Mouse (Mus musculus): ENCODE measurements around the gene Csrnp2.
A peak's percentile ranks its signal among the peaks of the same experiment; 100 is the strongest.
"Not testable (repeated sequence)": the region's sequence is repeated elsewhere in the genome, so short reads cannot be mapped to it uniquely, and the experiment has no call there.

Csrnp2 gene

DNA sequence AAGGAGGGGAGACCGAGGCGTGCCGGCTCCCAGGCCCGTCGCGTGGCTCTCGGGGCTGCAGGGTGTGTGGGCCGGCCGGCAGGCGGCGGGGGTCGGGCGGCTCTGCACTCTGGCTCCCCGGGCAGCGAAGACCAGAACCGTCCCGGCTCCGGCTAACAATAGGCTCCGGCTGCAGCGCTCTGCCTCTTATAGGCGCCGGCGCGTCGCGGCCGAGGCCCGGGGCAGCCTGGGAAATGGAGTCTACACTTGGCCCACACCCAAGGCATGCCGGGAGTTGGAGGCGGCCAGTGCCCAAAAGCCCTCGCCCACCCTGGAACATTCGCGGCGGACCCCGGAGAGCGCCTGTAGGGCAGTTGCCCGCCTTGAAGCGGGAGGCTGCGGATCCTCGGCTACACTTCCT is at the start of gene Csrnp2:
TSS of gene Csrnp2 (minus strand) at position 387 of the 400 bp plus-strand sequence.
- DNase-seq (ENCODE audit: low read depth) = peak; percentile 86

DNA sequence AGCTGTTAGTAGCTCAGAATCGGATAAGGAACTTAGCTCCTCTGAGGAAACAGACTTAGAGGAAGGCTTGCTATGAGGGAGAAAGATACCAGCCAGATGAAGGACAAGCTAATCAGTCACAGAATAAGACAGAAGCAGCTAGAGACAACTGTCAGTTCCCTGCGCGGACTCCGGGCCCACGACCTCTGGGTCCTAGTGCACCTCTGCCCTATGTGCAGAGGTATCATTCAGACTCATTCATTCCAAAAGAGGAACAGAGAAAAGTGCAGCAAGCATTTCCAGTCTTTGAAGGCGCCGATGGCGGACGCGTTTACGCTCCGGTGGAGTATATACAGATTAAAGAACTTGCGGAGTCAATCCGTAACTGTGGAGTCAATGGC is 48.4 kb upstream of the Csrnp2 start:
- not testable (repeated sequence) for DNase-seq (ENCODE audit: low read depth)

DNA sequence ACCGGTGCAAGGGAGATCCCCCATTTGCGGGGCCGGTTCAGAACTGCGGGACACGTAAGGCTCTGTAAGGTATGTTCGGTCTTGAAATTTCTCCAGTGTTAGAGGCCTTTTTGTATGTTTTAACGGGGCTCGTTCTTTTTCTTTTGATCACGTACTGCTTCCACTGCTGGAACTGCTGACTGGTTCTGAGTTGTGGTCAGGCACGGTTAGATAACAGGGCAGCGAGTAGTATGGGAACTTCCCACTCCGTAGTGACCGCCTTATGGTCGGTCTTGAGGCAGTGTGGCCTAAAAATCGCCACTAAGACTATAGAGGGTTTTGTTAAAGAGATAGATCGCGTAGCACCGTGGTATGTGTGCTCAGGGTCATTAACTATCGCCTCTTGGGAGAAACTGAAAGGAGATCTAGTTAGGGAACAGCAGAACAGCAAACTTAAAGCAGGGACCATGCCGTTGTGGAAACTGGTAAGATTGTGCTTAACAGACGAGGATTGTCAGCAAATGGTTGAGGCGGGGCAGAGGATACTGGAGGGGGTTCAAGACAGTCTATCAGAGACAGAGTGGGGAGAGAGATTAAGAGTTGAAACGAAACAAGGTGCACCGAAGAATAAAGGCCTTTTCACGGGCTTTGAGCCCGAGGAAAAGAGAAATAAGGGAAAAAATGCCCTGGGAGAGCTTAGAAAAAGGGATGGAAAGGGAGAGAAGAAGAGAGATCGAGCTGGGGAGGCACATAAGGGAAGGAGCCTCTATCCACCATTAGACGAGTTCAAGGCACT is 47.8 kb upstream of the Csrnp2 start:
- not testable (repeated sequence) for DNase-seq (ENCODE audit: low read depth)

DNA sequence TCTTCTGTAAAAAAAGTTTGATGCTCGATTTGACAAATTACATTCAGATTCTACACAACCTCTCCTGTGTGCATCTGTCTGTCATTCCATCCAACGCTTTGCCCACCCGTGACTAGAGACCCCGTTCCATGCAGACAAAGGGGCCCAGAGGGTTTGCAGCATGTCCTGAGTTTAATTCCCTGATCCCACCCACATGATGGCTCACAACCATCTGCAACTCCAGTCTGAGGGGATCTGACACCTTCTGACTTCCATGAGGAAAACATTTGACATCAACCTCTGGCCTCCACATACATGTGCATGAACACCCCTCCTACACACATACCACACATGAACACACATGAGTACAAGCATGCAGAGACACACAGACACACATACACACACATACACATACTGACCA is 46.1 kb upstream of the Csrnp2 start:
- no peak for DNase-seq (ENCODE audit: low read depth)

DNA sequence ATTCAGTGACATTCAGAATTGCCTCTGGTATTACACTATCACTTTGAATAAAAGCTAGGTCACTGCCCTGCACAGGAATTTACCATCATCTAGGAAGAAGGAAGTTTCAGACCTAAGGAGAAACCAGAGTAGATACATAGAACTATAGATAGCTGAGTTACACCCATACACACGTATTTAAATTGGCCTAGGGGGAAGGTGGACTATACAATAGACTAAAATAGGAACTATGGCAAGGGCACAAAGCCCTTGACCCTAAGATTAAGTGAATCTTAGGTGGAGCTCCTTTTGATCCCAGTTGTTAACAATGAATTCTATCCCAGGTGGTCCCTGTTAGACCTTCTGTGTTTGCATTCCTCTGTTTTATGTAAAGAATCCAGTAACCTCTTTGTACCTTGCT is 45.7 kb upstream of the Csrnp2 start:
- DNase-seq (ENCODE audit: low read depth) = not testable (repeated sequence)

DNA sequence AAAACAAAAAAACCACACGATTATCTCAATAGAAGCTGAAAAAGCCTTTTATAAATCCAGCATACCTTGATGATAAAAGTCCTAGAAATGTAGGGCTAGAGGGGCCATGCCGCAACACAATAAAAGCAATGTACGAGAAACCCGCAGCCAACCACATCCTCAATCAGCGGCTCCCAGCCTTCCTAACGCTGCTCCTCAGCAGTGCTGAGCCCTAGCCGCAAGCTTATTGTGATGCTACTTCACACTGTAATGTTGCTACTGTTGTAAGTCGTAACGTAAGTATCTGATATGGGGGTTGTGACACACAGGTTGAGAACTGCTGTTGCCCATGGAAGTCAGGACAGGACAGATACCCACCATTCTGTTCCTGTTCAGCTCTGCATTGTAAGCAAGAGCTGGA is 44.1 kb upstream of the Csrnp2 start:
- DNase-seq (ENCODE audit: low read depth) = peak; percentile 14

DNA sequence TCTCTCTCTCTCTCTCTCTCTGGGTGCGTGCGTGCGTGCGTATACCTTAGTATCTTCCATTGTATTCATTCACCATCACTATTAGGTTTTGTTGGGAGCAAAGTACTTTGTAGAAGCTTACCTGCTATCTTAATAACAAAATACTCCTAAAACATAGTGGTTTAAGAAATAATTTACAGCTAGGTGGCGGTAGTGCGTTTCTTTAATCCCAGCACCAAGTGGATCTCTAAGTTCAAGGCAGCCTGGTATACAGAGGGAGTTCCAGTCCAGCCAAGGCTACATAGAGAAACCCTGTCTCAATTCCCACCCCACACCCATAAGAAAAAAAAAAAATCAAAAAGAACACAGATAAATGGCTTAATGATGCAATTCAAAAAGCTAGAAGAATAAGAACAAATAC is 42.6 kb upstream of the Csrnp2 start:
- DNase-seq (ENCODE audit: low read depth) = peak; percentile 87

DNA sequence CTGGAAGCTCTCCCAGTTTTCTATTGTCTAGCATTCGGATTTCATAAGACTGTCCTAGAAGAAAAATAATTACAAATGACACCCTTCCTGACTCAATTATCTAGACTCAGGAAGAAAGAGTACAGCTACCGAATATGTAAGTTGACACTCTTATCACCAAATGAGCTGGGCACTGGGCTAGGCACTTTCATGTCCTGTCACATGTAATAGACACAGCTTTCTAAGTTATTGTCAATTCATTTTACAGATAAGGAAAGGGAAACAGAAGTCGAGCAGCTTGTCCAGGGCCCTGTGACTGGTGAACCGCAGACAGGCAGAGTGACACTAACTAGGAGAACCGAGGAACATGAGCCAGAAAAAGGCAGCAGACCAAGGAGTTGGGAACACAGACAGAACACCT is 32.6 kb upstream of the Csrnp2 start:
- DNase-seq (ENCODE audit: low read depth) = no peak

DNA sequence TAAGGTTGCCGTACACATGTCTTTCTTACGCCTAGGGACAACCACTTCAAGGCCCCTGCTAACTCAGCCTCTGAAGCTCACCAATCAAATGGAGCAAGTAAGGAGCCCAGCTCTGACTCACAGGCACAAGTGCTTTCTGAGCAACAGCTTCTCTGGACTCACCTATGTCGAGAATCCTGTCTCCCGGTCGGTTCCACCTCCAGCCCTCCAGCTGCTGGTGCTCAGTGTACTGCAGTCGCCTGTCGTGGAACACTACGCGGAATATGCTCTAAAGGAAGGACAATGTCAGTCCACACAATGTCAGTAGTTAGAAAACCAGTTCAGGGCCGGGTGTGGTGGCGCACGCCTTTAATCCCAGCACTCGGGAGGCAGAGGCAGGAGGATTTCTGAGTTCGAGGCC is 30.1 kb upstream of the Csrnp2 start:
- DNase-seq (ENCODE audit: low read depth) = no peak

DNA sequence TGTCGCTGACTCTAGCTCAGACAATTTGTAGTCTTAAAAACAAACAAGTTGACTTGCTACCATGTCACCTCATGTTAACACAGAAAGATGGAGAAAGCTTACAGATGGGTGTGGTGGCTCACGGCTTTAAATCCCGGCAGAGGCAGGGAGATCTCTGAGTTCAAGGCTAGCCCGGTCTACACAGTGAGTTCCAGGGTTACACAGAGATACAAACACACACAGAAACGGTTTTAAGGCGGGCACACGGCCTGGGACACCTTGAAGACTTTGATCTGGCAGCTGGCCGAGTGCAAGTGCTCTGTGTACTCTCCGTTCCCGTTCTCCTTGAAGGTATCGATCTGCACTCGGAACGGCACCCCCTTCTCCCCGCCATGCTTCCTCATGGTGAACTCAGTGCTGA is 25.0 kb upstream of the Csrnp2 start:
- no peak for DNase-seq (ENCODE audit: low read depth)

DNA sequence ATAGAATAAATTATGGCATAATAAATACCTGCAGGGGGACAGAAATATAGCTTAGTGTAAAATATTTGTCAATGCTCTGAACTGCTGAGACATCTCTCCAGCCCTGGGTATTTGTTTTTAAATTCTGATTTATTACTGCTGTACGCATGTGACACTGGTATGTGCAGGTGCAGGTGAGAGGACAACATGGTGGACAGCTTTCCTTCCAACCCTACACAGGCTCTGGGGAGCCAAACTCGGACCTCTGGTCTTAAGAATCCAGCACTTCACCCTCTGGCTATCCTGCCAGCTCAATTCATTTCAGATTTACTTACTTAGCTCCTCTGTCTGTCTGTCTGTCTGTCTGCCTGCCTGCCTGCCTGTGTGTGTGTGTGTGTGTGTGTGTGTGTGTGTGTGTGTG is 19.8 kb upstream of the Csrnp2 start:
- DNase-seq (ENCODE audit: low read depth) = no peak

DNA sequence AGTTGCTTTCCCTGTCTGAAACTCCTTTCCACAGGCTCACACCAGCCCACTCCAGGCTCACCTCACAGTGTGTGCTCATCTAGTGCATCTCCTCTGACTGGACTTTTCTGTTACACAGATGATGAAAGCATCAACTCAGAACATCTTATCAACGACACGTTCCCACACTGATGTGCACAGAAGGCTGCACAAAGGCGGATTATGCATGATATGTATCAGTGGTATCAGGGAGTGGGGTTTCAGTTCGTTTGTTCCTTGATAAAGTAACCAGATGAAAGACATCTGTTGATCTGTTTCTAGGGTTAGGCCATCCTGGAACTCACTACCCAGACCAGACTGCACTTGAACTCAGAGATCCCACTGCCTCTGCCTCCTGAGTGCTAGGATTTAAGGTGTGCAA is 18.1 kb upstream of the Csrnp2 start:
- no peak for DNase-seq (ENCODE audit: low read depth)

DNA sequence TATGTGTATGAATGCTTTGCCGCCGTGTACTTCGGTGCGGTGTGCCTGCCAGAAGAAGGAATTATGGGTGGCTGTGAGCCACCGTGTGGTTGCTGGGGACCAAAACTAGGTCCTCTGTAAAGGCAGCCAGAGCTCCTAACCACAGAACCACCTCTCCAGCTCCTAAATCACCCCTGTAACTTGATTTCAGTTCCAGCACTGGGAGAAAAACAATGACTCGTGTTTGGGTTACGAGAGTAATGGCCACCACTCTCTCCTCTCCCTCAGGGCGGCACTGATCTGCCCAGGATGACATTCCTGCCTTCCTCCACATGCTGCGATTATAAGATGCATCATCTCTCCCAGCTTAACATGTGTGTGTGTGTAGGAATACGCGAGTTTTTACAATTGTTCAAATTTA is 14.8 kb upstream of the Csrnp2 start:
- no peak for DNase-seq (ENCODE audit: low read depth)

DNA sequence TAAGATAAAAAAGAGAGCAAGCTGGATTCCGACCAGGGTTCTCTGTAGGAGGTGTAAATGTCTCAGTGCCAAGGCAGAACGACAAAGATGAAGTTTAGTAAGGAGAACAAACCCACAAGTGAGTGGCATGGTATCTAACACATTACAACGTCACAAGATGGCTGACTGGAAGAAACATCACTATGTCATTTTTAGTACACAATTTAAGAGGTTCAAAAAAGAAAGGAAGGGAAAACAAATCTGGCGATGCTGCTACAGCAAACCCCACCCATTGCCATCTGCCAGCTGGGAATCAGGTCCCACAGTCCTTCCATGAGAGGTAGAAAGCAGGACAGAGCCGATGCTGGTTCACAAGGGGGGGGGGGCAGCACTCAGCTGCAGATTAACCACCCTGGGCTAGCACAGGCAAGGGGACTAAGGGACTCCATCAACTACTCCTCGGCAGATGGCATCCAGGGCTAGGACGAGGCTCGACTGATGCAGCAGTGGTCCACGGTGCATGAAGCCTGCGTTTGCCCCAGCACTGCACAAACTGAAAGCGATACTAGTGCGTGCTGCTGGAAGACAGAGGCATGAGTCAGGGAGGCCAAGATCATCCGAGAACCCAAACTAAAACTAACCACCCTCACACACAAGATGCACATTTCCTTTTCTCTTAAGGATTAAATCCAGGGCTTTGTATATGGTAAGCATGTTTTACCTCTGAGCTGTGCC is 13.3 kb upstream of the Csrnp2 start:
- no peak for DNase-seq (ENCODE audit: low read depth)

DNA sequence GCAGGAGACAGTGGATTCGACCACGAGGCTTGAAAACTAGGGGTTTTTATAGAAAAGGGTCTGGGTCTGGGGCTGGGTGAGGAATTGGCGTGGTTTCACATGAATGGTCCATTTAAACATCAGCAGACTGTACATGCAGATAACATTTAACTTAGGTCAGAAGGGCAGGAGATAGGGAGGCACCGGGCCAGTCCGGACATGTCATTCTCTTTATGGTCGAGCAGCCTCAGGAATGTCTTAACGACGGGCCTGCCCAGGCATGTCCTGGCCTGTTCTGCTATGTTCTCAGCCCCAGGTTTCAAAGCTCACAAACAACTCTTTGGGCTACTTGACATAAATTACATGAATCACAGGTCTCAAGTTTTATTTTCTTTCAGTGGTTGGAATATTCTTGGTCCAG is 4.2 kb upstream of the Csrnp2 start:
- not testable (repeated sequence) for DNase-seq (ENCODE audit: low read depth)

DNA sequence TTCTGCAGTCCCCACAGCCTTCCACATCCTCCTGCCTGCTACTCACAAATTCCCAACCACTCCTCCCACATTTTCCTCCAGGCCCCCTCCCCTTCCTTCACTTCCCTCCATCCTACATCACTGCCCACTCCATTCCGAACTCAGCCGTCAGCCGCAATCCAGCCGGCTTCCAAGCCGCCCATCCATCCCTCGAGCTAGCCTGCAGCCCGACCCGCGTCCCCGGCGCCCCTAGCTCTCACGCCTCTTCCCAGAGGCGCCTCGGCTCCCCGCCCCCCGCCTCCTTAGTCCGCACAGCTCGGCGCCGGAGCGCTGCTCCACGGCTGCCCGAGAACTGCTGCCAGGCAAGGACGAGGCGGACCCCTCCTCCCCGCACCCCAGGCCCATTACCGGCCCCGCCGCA is 641 bp downstream of the Csrnp2 start:
- no peak for DNase-seq (ENCODE audit: low read depth)

DNA sequence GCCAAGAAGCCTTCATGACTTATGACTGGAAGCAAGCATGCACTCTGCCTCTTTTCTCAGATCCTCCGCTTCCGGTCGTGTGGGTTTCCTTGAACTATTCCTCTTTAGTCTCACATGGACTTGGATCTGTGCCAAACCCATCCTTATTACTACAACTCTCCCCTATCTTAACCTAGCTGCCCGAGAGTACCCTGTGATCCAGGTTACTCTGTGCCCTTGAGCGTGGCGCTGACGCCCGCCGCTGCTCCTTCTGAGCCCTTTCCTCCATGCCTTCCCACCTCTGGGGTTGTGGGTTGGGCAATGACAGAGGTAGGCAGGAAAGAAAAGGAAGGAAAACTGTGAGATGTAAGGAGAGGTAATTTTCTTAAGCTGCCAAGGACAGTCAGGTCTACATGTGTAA is 3.3 kb downstream of the Csrnp2 start:
- no peak for DNase-seq (ENCODE audit: low read depth)

DNA sequence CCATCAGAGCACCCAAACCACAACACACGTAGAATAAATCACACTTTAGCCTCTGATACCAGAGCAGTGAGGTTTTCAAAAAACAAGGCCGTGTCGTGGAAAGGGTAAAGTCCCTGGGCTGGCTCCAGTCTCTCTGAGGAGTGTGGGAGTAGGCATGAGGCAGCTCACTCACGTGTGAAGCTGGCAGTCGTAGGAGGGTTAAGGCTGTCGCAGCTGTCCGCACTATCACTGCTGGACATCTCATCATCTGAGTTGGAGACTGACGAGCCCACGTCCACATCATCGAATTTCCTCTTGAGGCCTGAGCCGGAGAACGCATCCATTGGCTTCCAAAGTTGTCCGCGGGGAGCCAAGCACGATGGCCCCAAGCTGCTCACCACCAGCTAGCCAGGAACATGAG is 6.0 kb downstream of the Csrnp2 start:
- DNase-seq (ENCODE audit: low read depth) = no peak

DNA sequence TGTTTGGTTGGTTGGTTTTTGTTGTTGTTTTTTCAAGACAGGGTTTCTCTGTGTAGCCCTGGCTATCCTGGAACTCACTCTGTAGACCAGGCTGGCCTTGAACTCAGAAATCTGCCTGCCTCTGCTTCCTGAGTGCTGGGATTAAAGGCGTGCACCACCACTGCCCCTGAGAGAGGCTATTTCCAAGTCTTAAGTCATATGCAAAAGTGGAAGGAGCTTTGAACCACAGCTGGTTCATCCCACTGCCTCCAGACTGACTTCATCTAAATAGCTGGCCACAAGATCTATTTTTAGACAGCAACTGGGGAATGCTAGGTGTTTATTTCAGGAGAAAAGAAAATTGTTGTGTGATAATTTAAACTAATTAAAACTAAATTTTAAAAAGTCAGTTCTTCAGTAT is 7.0 kb downstream of the Csrnp2 start:
- DNase-seq (ENCODE audit: low read depth) = not testable (repeated sequence)

DNA sequence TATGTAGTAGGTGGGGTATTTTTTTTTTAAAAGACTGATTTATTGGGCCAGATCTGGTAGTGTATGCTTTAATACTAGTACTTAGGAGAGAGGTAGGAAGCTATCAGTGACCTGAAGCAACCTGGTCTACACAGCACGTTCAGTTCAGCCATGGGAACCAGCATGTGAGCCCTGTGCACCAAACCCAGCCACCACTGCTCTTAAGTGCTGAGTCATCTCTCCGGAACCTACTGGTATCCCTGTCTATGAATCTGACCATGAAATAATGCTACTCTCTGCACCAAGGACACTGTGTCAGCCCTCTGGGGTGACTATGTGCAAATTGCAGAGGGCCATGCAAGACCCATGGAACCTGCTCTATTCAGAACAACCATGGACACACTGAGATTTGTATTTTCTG is 8.2 kb downstream of the Csrnp2 start:
- peak; percentile 62 for DNase-seq (ENCODE audit: low read depth)

DNA sequence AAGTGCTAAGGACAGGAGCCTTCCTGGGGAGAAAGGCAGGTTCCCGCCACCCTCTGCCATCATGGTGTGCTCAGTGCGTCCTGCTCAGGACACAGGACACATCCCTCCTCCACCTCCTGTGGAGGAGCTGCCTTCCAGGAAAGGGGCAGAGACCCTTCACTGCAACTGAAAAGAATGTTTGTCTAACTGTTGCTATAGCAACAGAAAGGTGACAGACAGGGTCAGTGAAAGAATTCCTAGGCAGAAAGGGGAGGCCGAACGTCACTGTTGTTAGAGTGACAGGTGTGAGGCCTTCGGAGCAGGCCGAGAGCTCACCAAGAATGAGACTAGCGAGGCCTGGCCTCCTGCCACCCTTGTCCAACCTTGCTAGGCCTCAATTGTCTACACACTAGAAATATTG is 8.8 kb downstream of the Csrnp2 start:
- no peak for DNase-seq (ENCODE audit: low read depth)

DNA sequence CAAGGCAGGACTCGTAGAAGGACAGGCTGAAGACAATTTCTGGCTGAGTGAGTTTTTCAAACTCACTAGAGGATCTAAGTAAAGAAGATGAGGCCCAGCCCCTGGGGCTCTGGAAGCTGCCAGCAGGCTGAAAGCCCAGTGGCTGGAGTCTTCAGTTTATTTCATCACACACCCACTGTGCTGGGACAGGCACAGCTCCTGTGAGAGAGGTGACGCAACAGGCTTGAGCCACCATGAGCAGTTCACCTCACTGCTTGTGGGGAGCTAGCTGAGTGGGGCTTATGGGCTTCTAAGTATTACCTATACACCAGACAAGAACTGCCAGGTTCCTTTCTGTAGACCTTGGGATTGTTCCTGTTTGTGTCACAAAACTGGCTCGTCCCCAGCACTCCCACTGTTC is 9.7 kb downstream of the Csrnp2 start:
- DNase-seq (ENCODE audit: low read depth) = peak; percentile 68

DNA sequence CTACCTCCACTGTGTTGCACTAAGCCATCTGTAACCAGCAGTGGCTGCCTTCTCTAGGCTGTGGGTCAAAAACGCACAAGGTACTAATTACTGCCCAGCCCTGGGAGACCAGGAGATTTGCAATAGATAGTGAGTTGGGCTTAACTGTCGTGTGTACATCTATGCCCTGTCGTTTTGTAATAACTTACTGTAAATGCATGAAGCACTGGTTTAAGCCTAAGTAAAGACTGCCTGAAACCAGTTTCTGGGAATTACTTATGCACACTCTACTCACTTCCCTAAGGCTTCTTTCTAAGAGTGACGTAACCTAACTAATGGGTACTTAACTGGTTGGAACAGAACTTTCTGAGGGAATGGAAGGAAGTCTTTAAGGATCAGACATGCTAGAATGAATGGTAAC is 16.4 kb downstream of the Csrnp2 start:
- DNase-seq (ENCODE audit: low read depth) = no peak

DNA sequence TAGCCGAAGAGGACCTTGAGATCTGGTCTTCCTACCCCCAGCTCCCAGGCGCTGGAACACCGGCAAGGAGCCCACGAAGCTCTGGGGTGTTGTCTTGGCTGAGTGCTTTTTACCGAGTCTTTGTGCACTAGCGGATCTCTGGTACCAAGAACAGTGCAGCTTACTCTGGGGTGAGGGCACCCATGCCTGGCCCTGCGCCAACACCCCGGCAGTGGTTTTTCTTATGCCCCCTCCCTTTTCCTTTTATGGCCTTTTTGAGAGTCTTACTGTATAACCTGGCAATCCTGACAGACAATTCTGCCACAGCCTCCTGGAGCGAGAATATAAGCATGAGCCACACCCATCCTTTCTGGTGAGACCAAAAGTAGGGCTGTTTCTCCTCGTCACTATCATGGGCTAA is 16.9 kb downstream of the Csrnp2 start:
- no peak for DNase-seq (ENCODE audit: low read depth)
